Mouse (Mus musculus): Measurements from ENCODE around the gene Gm21954.
A peak's percentile ranks its signal among the peaks of the same experiment; 100 is the strongest.

The Gm21954 gene

DNA sequence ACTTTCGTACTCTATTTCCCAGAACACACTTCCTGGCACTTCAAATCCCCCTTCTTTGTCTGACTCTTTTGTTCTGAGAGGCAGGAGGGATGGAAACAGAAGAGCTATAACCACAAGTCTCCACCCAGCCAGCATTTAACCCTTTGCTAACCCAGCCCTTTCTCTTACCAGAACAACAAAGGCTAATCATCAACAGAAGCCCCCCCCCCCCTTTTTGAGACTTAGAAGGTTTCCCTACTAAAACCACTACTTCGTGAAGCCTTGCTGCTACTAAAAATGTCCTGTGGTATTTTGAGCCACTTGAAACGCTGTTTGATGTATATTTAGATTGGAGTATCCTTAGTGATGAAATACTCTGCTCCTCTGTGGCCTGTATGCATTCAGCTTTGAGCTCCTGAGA is 52.7 kb downstream of the Gm21954 start:
- DNase-seq (ENCODE audit: low read depth, low spot score): peak; percentile 30

DNA sequence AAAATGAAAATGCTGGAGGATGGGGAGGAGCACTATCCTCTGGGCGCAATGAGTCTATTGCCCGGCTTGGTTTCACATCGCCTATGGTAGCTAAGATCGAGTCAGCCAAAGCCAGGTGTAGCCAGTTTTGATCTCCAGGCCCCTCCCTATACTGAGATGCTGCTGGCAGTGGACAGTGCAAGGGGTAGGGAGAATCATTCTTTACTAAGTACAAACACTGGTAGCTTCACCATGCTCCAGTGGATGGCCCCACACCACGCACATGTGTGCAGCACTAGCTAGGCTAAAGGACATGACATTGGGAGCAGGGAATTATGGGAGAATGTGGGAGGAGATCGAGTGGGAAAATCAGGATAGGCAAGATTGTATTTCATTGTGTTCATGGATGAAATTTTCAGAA is 53.2 kb downstream of the Gm21954 start:
- DNase-seq (ENCODE audit: low read depth, low spot score): no peak

DNA sequence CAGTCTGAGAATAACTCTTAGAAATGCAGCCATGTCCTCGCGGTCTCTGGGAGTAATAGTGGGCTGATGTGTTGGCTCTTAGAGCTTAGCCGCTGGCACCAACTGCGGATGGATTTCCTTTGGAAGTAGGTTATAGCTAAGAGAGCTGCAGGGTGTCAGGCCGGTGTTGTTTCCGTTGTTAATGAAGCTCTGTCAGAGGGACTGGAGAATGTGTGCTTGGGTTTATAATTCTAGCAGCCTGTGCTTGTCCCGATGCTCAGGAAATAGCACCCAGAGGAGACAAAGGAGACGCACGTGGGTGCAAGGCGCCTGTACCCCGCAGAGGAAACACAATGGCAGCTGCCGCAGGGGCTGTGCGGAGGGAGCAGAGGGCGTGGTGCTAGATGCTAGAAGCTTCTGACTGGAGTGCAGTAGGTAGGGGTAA is 56.5 kb downstream of the Gm21954 start:
- DNase-seq (ENCODE audit: low read depth, low spot score): peak; percentile 24
